In the genomic region with DNA sequence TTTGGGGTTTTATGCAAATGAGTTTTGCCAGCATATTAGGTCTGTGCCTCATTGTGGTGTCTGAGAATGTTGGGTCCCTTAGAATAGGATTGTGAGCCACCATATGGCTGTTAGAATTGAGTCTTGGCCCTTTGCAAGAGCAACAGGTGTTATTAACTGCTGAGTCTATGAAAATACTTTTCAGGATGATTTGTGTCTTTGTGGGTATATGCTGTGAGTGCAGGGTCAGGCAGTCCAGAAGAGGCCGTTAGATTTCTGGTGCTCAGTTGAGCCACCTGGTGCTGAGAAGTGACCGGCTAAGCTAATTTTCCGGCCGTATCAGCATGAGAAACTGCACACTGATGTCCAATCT, we compare ENCODE assay signal across 8 mouse cellular contexts. TPM values are rescaled to one million over a fixed set of nuclear protein-coding genes. Genes with fewer than 3 reads are reported as not detected.
DNase-seq lines count a peak whose midpoint lies in the region; ATAC-seq and TF ChIP-seq lines count a peak whose summit lies in the region.

No protein-coding gene starts in this region.

- TF ChIP-seq CTCF in ES-Bruce4 (IDR thresholded peaks at IDR 0.05; ENCODE audit: low read depth, low read length): no peak

- H3K9me3 ChIP-seq in ES-Bruce4 (replicated peaks; ENCODE audit: control insufficient read depth, insufficient read depth, low read length, poor library complexity, severe bottlenecking): no peaks in the 10 kb centered on the region
- no peaks in the 10 kb centered on the region for H3K9me3 ChIP-seq in hindbrain, embryonic 10.5 days

- no peaks in the 10 kb centered on the region for H3K27me3 ChIP-seq in ES-Bruce4 (ENCODE audit: control insufficient read depth, insufficient read depth, low read length, poor library complexity, severe bottlenecking)
- no peaks in the 10 kb centered on the region for H3K27me3 ChIP-seq in hindbrain, embryonic 10.5 days (ENCODE audit: insufficient read depth, poor library complexity, severe bottlenecking)

- no peaks in the 10 kb centered on the region for H3K4me1 ChIP-seq in ES-Bruce4 (ENCODE audit: control insufficient read depth, insufficient read depth, low read length)
- H3K4me1 ChIP-seq in hindbrain, embryonic 10.5 days (replicated peaks): peaks cover 36% of the 10 kb centered on the region

- peaks cover 40% of the 10 kb centered on the region for H3K36me3 ChIP-seq in ES-Bruce4 (ENCODE audit: control insufficient read depth, insufficient read depth, low read length, poor library complexity, severe bottlenecking)
- H3K36me3 ChIP-seq in hindbrain, embryonic 10.5 days: peaks cover 45% of the 10 kb centered on the region

- no peak for DNase-seq in frontal cortex, postnatal 14 days (ENCODE audit: low spot score in 2 of 2)
- no peak for DNase-seq in hindbrain, embryonic 10.5 days (ENCODE audit: low spot score)
- DNase-seq in layer of hippocampus, postnatal 14 days (ENCODE audit: low spot score in 2 of 2): no peak
- DNase-seq in adrenal gland, postnatal 25 days: no peak
- DNase-seq in adrenal gland, postnatal 10 days: no peak

- 15% methylated on average over 4 of the region's 4 CpGs for WGBS in hindbrain, embryonic 10.5 days

- H3K9ac ChIP-seq in ES-Bruce4 (ENCODE audit: low read depth, poor library complexity, severe bottlenecking): no peak overlapping the region

- no peak for TF ChIP-seq EP300 in ES-Bruce4 (IDR thresholded peaks at IDR 0.05; ENCODE audit: insufficient read depth, low read depth, low read length)

- 0 out of 2 replicates have a peak overlapping the region, but pooled peaks have one; percentile 9 for H3K4me3 ChIP-seq in ES-Bruce4 (ENCODE audit: low read depth, low read length)
- H3K4me3 ChIP-seq in hindbrain, embryonic 10.5 days: peak overlapping the region; percentile 79

- peak overlapping the region; percentile 55 for H3K27ac ChIP-seq in ES-Bruce4 (ENCODE audit: insufficient read depth, low read length)
- H3K27ac ChIP-seq in hindbrain, embryonic 10.5 days: no peak overlapping the region

- no peak for TF ChIP-seq POLR2A in ES-Bruce4 (IDR thresholded peaks at IDR 0.05; ENCODE audit: insufficient read depth, low read length)

- peak; percentile 13; the same call in 1 of the 2 replicates for ATAC-seq in frontal cortex, adult (ENCODE audit: low TSS enrichment)
- ATAC-seq in megakaryocyte progenitor cell, adult 5-6 weeks (replicated peaks; ENCODE audit: poor library complexity): peak; percentile 18

RNA-seq across cellular contexts. Expression of gene Rpl14, which starts 5.4 kb away (rescaled TPM):
- 1,004 and 1,061 TPM in 2 replicates for polyA plus RNA-seq in ES-Bruce4 (2011; ENCODE audit: insufficient read depth, insufficient read length, low read depth, missing spikeins)
- polyA plus RNA-seq in hindbrain, embryonic 10.5 days (2016; fragmentation: Nextera tagmentation; extraction: Ambion mirVana): 673 and 781 TPM in 2 replicates
- 2,102 and 2,150 TPM in 2 replicates for total RNA-seq in megakaryocyte progenitor cell, adult 5-6 weeks (2015)
- total RNA-seq in megakaryocyte progenitor cell, adult 5-6 weeks (2017): 2,250 and 2,701 TPM in 2 replicates
- total RNA-seq in layer of hippocampus, postnatal 14 days (2021): 100 to 1,000 TPM; 266 to 268 TPM
- total RNA-seq in adrenal gland, postnatal 25 days (2021): 492 and 528 TPM in 2 replicates
- total RNA-seq in adrenal gland, postnatal 10 days (2021): 100 to 1,000 TPM; 514 to 533 TPM

RNA-seq across cellular contexts. Expression of gene Entpd3, which starts 37.0 kb away (rescaled TPM):
- 0.58 and 1.3 TPM in 2 replicates for polyA plus RNA-seq in ES-Bruce4 (2011; ENCODE audit: insufficient read depth, insufficient read length, low read depth, missing spikeins)
- 0.25 and 0.41 TPM in 2 replicates for polyA plus RNA-seq in hindbrain, embryonic 10.5 days (2016; fragmentation: Nextera tagmentation; extraction: Ambion mirVana)
- not detected in 2 replicates for total RNA-seq in megakaryocyte progenitor cell, adult 5-6 weeks (2015)
- total RNA-seq in megakaryocyte progenitor cell, adult 5-6 weeks (2017): not detected in 2 replicates
- total RNA-seq in layer of hippocampus, postnatal 14 days (2021): 1 to 10 TPM; 4.7 to 5.1 TPM
- 1.8 and 2.3 TPM in 2 replicates for total RNA-seq in adrenal gland, postnatal 25 days (2021)
- 1 to 10 TPM in 1 of 2 experiments, under 1 TPM in 1; 0.87 to 1.1 TPM for total RNA-seq in adrenal gland, postnatal 10 days (2021)
